Mouse (Mus musculus): ENCODE data around the gene Gm20509. TPM values are rescaled to one million over a fixed set of nuclear protein-coding genes. Genes with fewer than 3 reads are reported as not detected.

The Gm20509 gene
- total RNA-seq, 2 experiments from 2014 or later = not detected

DNA sequence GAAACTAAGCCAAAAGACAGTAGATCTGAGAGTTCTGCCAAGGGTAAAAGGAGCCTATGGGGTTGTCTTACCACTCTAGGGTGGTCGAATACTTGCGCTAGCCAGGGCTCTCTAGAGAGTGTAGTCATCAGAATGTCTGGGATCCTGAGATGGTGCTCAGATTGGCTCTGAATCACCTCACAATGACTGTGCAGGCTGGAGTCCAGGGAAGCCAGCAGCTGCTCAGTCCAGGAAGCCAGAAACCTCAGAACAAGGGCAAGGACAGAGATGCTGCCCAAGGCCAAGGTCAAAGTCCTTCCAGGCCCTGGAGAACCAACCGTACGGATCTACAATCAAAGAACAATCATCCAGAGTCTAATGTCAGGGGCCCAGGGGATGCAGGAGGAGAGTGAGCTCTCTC, 63.4 kb downstream of the Gm20509 start:
- DNase-seq = peak in 1 of 2 experiments; percentile 8
- intact Hi-C loops (cut with DNase I) = no loop called here

Other genes with a start within 250 kb of the Gm20509 start
- gene Pygo1, start 176.8 kb upstream of the Gm20509 start, total RNA-seq (2021) = 1 to 10 TPM; 8.1 to 9.1 TPM
- under 1 TPM; 0.17 to 0.72 TPM for gene Dyx1c1, start 143.7 kb upstream of the Gm20509 start, total RNA-seq (2021)
- under 1 TPM; 0.14 to 0.29 TPM for gene Gm44503, start 143.6 kb upstream of the Gm20509 start, total RNA-seq (2021)
- gene Ccpg1os, start 117.1 kb upstream of the Gm20509 start, total RNA-seq (2021) = 1 to 10 TPM; 3.7 to 5.0 TPM
- gene Ccpg1, start 117.0 kb upstream of the Gm20509 start, total RNA-seq (2021) = 10 to 100 TPM; 61.8 to 71.3 TPM
- 1 to 10 TPM; 2.6 to 2.8 TPM for gene Pigb, start 62.1 kb upstream of the Gm20509 start, total RNA-seq (2021)
- 1 to 10 TPM; 5.6 to 6.7 TPM for gene Rab27a, start 57.6 kb upstream of the Gm20509 start, total RNA-seq (2021)
- gene Khdc3, start 634 bp upstream of the Gm20509 start, total RNA-seq (2021) = under 1 TPM; 0.17 to 0.22 TPM
- gene Rsl24d1, start 11.0 kb downstream of the Gm20509 start, total RNA-seq (2021) = 10 to 100 TPM; 48.5 to 56.0 TPM